Mouse (Mus musculus): ENCODE measurements around the gene Mslnl. TPM values are rescaled to one million over a fixed set of nuclear protein-coding genes. Genes with fewer than 3 reads are reported as not detected.
A peak's percentile ranks its signal among the peaks of the same experiment; 100 is the strongest.

The Mslnl gene
- polyA plus RNA-seq, 2 experiments, result not detected

- peaks cover 8% of the 10 kb centered on the region for H3K36me3 ChIP-seq (replicated peaks; ENCODE audit: control insufficient read depth, insufficient read depth, low read depth)
- DNase-seq (ENCODE audit: low read depth in 3 of 3, low spot score in 3 of 3), result no peak
- no peaks in the 10 kb centered on the region for H3K27me3 ChIP-seq (ENCODE audit: control insufficient read depth, insufficient read depth, low read length)
- TF ChIP-seq CTCF (IDR thresholded peaks at IDR 0.05; ENCODE audit: low read depth), result no peak
- TF ChIP-seq EP300 (IDR thresholded peaks at IDR 0.05; ENCODE audit: low read depth), result no peak
- no peaks in the 10 kb centered on the region for H3K9me3 ChIP-seq (ENCODE audit: control insufficient read depth, low read length)
- H3K9ac ChIP-seq (replicated peaks), result no peak overlapping the region
- H3K4me2 ChIP-seq (ENCODE audit: low read depth), result no peak overlapping the region
- 78% methylated on average over 7 of the region's 7 CpGs for WGBS (ENCODE audit: insufficient replicate concordance)
- no peak overlapping the region for H3K27ac ChIP-seq
- no peak overlapping the region for H3K4me3 ChIP-seq (ENCODE audit: insufficient read depth in 1 of 2, low read depth in 2 of 2, low read length in 2 of 2)
- ATAC-seq (ENCODE audit: insufficient read depth), result no peak
- H3K4me1 ChIP-seq (replicated peaks; ENCODE audit: control insufficient read depth in 2 of 2, insufficient read depth in 2 of 2, low read length in 1 of 2), result peaks cover 0 to 2% of the 10 kb centered on the region in 2 experiments; a peak in 1 of 4 replicates
Observed at GRCm38 (mm10) chr17:25783086-25783485, 47.2 kb downstream of the Mslnl start.

GRCm38 (mm10) chr17:25783861-25784574, 48.2 kb downstream of the Mslnl start:
- H3K4me3 ChIP-seq (ENCODE audit: insufficient read depth in 1 of 2, low read depth in 2 of 2, low read length in 2 of 2), result no peak overlapping the region
- H3K4me2 ChIP-seq (ENCODE audit: low read depth), result peak overlapping the region; percentile 70
- no peak overlapping the region for H3K27ac ChIP-seq
- no peaks in the 10 kb centered on the region for H3K9me3 ChIP-seq (ENCODE audit: control insufficient read depth, low read length)
- H3K4me1 ChIP-seq (replicated peaks; ENCODE audit: control insufficient read depth in 2 of 2, insufficient read depth in 2 of 2, low read length in 1 of 2), result peaks cover 0 to 2% of the 10 kb centered on the region in 2 experiments; a peak in 1 of 4 replicates
- DNase-seq (ENCODE audit: low read depth in 3 of 3, low spot score in 3 of 3) (no peak), ATAC-seq (ENCODE audit: insufficient read depth) (no peak)
- peaks cover 8% of the 10 kb centered on the region for H3K36me3 ChIP-seq (replicated peaks; ENCODE audit: control insufficient read depth, insufficient read depth, low read depth)
- TF ChIP-seq CTCF (IDR thresholded peaks at IDR 0.05; ENCODE audit: low read depth) (no peak), EP300 (IDR thresholded peaks at IDR 0.05; ENCODE audit: low read depth) (no peak)
- H3K9ac ChIP-seq (replicated peaks), result no peak overlapping the region
- H3K27me3 ChIP-seq (ENCODE audit: control insufficient read depth, insufficient read depth, low read length), result no peaks in the 10 kb centered on the region
- WGBS (ENCODE audit: insufficient replicate concordance), result 71% methylated on average over 15 of the region's 15 CpGs

DNA sequence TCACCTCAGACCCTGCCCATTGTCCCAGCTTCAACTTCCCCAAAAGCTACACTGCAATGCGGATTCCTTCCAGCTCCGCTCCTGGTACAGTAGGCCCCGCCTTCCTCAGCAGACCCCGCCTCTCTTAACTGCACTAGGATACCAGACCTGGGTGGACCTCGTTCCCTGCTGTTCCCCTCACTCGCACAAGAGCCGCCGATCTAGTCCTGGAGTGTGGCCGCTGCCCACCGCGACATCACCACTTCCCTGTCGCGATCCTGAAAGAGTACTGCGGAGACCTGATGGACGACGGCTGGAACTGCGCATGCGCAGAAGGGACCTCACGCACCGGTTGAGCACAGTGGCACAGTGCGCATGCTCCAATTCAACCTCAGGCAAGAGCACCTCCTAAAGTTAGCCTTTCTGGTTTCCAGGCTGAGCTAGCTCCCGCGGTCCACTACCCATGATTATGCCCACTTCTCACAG, 49.5 kb downstream of the Mslnl start, which contains the start of gene Haghl:
Haghl (minus strand) TSS at position 393 of the 465 bp plus-strand sequence.
- H3K27ac ChIP-seq, result peak within 1 kb of the TSS; percentile 24
- H3K4me2 ChIP-seq (ENCODE audit: low read depth), result peak within 1 kb of the TSS; percentile 70
- under 1% methylated on average over 23 of the region's 23 CpGs for WGBS (ENCODE audit: insufficient replicate concordance)
- H3K27me3 ChIP-seq (ENCODE audit: control insufficient read depth, insufficient read depth, low read length), result no peaks in the 10 kb centered on the region
- peaks cover 14% of the 10 kb centered on the region for H3K36me3 ChIP-seq (replicated peaks; ENCODE audit: control insufficient read depth, insufficient read depth, low read depth)
- DNase-seq (ENCODE audit: low read depth in 3 of 3, low spot score in 3 of 3) (peak; percentile 87 to 89 (median 89)), ATAC-seq (ENCODE audit: insufficient read depth) (peak; percentile 86)
- peak within 1 kb of the TSS; percentile 65 to 75 for H3K4me3 ChIP-seq (ENCODE audit: insufficient read depth in 1 of 2, low read depth in 2 of 2, low read length in 2 of 2)
- peak within 1 kb of the TSS; percentile 32 for H3K9ac ChIP-seq (replicated peaks)
- H3K4me1 ChIP-seq (replicated peaks; ENCODE audit: control insufficient read depth in 2 of 2, insufficient read depth in 2 of 2, low read length in 1 of 2), result peaks cover 0 to 2% of the 10 kb centered on the region in 2 experiments; a peak in 1 of 4 replicates
- TF ChIP-seq EP300 (IDR thresholded peaks at IDR 0.05; ENCODE audit: low read depth), result no peak
- no peak for TF ChIP-seq CTCF (IDR thresholded peaks at IDR 0.05; ENCODE audit: low read depth)
- no peaks in the 10 kb centered on the region for H3K9me3 ChIP-seq (ENCODE audit: control insufficient read depth, low read length)

DNA sequence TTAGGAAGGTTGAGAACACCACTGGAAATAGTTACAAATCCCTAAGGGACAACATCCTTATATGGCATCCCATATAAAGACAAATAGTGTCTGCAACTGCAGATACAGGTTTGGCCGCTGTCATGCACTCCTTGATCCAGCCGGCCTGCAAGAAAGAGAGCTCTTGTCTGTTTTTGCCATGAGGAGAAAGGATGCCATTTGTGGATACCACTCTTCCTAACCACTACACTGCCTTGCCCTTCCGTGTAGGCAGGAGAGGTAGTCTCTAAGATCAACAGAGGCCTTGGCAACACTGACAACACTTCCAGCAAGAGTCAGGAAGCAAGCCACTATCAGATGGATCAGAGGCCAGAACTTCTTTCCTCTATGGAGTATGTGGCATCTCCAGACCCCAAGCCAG, 50.4 kb downstream of the Mslnl start, which contains the start of gene Ccdc78:
Ccdc78 (plus strand) TSS at position 301 of the 400 bp plus-strand sequence.
- peaks cover 0 to 5% of the 10 kb centered on the region in 2 experiments; a peak in 3 of 4 replicates for H3K4me1 ChIP-seq (replicated peaks; ENCODE audit: control insufficient read depth in 2 of 2, insufficient read depth in 2 of 2, low read length in 1 of 2)
- no peaks in the 10 kb centered on the region for H3K9me3 ChIP-seq (ENCODE audit: control insufficient read depth, low read length)
- TF ChIP-seq EP300 (IDR thresholded peaks at IDR 0.05; ENCODE audit: low read depth) (no peak), CTCF (IDR thresholded peaks at IDR 0.05; ENCODE audit: low read depth) (no peak)
- H3K4me3 ChIP-seq (ENCODE audit: insufficient read depth in 1 of 2, low read depth in 2 of 2, low read length in 2 of 2), result peak within 1 kb of the TSS; percentile 65 to 75
- no peaks in the 10 kb centered on the region for H3K27me3 ChIP-seq (ENCODE audit: control insufficient read depth, insufficient read depth, low read length)
- no peak for ATAC-seq (ENCODE audit: insufficient read depth)
- peak within 1 kb of the TSS; percentile 32 for H3K9ac ChIP-seq (replicated peaks)
- 71% methylated on average over 3 of the region's 3 CpGs for WGBS (ENCODE audit: insufficient replicate concordance)
- H3K27ac ChIP-seq, result peak within 1 kb of the TSS; percentile 24
- peak within 1 kb of the TSS; percentile 70 for H3K4me2 ChIP-seq (ENCODE audit: low read depth)
- no peak for DNase-seq (ENCODE audit: low read depth in 3 of 3, low spot score in 3 of 3)
- H3K36me3 ChIP-seq (replicated peaks; ENCODE audit: control insufficient read depth, insufficient read depth, low read depth), result peaks cover 14% of the 10 kb centered on the region

GRCm38 (mm10) chr17:25786781-25787504, 51.1 kb downstream of the Mslnl start:
- Histone ChIP-seq H3K9ac (replicated peaks) (no peak overlapping the region), H3K4me3 (ENCODE audit: insufficient read depth in 1 of 2, low read depth in 2 of 2, low read length in 2 of 2) (no peak overlapping the region), H3K36me3 (replicated peaks; ENCODE audit: control insufficient read depth, insufficient read depth, low read depth) (peaks cover 13% of the 10 kb centered on the region), H3K9me3 (ENCODE audit: control insufficient read depth, low read length) (no peaks in the 10 kb centered on the region), H3K4me1 (replicated peaks; ENCODE audit: control insufficient read depth in 2 of 2, insufficient read depth in 2 of 2, low read length in 1 of 2) (peaks cover 0 to 7% of the 10 kb centered on the region in 2 experiments; a peak in 3 of 4 replicates), H3K27ac (no peak overlapping the region), H3K4me2 (ENCODE audit: low read depth) (no peak overlapping the region), H3K27me3 (ENCODE audit: control insufficient read depth, insufficient read depth, low read length) (no peaks in the 10 kb centered on the region)
- 81% methylated on average over 9 of the region's 9 CpGs for WGBS (ENCODE audit: insufficient replicate concordance)
- no peak for DNase-seq (ENCODE audit: low read depth in 3 of 3, low spot score in 3 of 3)
- ATAC-seq (ENCODE audit: insufficient read depth), result no peak
- TF ChIP-seq EP300 (IDR thresholded peaks at IDR 0.05; ENCODE audit: low read depth), result no peak
- no peak for TF ChIP-seq CTCF (IDR thresholded peaks at IDR 0.05; ENCODE audit: low read depth)

Data from liver, embryonic 14.5 days (tissue).